Mouse (Mus musculus) layer of hippocampus, adult 8-10 months (tissue): ENCODE data around the gene 3110021N24Rik. TPM values are rescaled to one million over a fixed set of nuclear protein-coding genes. Genes with fewer than 3 reads are reported as not detected.
"Not testable (repeated sequence)": the region's sequence is repeated elsewhere in the genome, so short reads cannot be mapped to it uniquely, and the experiment has no call there.

Source experiments
- DNase-seq, 2 experiments: peaks; one replicate each; pipeline ENCODE4 v3.0.0; 2022; ENCODE audit warnings: low spot score in 2 of 2
- total RNA-seq, 4 experiments: library from RNA; stranded (reverse); gene quantifications; 2 replicates each; pipeline ENCODE4 v1.2.4; 2022

3110021N24Rik gene
- total RNA-seq = 1 to 10 TPM; 1.3 to 3.6 (median 1.5) TPM

- no peak for DNase-seq
Observed at GRCm38 (mm10) chr4:108719349-108719748, at the start of gene 3110021N24Rik. Gene 3110021N24Rik, plus strand, starts transcription at chr4:108719649.

GRCm38 (mm10) chr4:108686156-108686555, 33.3 kb upstream of the 3110021N24Rik start:
- DNase-seq = no peak

- DNase-seq = not testable (repeated sequence)
Observed at GRCm38 (mm10) chr4:108687098-108687497, 32.4 kb upstream of the 3110021N24Rik start.

- DNase-seq = no peak
Observed at GRCm38 (mm10) chr4:108690479-108690878, 29.0 kb upstream of the 3110021N24Rik start.

GRCm38 (mm10) chr4:108691469-108691868, 28.0 kb upstream of the 3110021N24Rik start:
- DNase-seq = no peak

- no peak for DNase-seq
Observed at GRCm38 (mm10) chr4:108696934-108697333, 22.5 kb upstream of the 3110021N24Rik start.

- no peak for DNase-seq
Observed at GRCm38 (mm10) chr4:108708209-108708608, 11.2 kb upstream of the 3110021N24Rik start.

- no peak for DNase-seq
Observed at GRCm38 (mm10) chr4:108721245-108721784, 1.9 kb downstream of the 3110021N24Rik start.

GRCm38 (mm10) chr4:108724102-108724501, 4.7 kb downstream of the 3110021N24Rik start:
- no peak for DNase-seq

GRCm38 (mm10) chr4:108730450-108730849, 11.0 kb downstream of the 3110021N24Rik start:
- DNase-seq = no peak

GRCm38 (mm10) chr4:108731582-108731981, 12.1 kb downstream of the 3110021N24Rik start:
- no peak for DNase-seq

GRCm38 (mm10) chr4:108746160-108746873, 26.9 kb downstream of the 3110021N24Rik start:
- no peak for DNase-seq

GRCm38 (mm10) chr4:108759583-108759982, 40.1 kb downstream of the 3110021N24Rik start:
- no peak for DNase-seq

- no peak for DNase-seq
Observed at GRCm38 (mm10) chr4:108768527-108768926, 49.1 kb downstream of the 3110021N24Rik start.

GRCm38 (mm10) chr4:108779763-108780056, 60.3 kb downstream of the 3110021N24Rik start:
- no peak for DNase-seq

GRCm38 (mm10) chr4:108780057-108780863, 60.8 kb downstream of the 3110021N24Rik start, which contains the start of gene Zfyve9:
Gene Zfyve9, minus strand, starts transcription at chr4:108780798.
- DNase-seq = peak; percentile 21 to 66

GRCm38 (mm10) chr4:108780864-108781205, 61.4 kb downstream of the 3110021N24Rik start:
- DNase-seq = no peak

GRCm38 (mm10) chr4:108781596-108781995, 62.1 kb downstream of the 3110021N24Rik start:
- peak in 1 of 2 experiments; percentile 12 for DNase-seq

- DNase-seq = peak in 1 of 2 experiments; percentile 13
Observed at GRCm38 (mm10) chr4:108782421-108783085, 63.1 kb downstream of the 3110021N24Rik start.

- no peak for DNase-seq
Observed at GRCm38 (mm10) chr4:108789258-108789936, 69.9 kb downstream of the 3110021N24Rik start.

GRCm38 (mm10) chr4:108790507-108790906, 71.1 kb downstream of the 3110021N24Rik start:
- DNase-seq = no peak
